9 mouse cellular contexts compared by ENCODE assay signal in the genomic region with DNA sequence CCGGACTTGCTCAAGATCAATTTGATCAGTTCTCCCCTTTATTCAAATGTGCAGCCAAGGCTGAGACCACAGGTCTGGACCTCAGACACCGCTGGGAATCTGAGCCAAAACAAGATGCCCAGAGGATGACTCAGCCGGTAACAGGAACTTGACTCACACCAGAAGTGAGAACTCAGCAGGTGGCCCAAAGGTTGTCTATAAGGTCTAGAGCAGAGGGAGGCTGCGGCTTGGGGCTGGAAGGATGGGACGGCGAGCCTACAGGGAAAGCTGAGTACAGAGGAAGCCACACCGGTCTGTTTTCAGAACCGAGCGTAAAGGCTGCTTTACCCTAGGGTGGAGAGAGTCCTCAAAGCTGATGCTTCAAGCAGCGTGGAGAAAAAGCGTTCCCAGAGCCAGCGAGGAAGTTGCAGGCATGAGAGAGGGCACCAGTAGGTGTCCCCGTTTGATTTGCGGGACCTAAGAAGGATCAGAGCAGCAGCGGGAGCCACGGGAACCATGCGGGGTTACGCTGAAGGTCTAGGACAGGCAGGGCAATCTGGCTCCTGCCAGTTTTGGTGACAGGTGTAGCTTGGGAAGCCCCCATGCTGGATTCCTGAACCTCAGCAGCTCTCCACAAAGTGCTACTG. TPM values are rescaled to one million over a fixed set of nuclear protein-coding genes. Genes with fewer than 3 reads are reported as not detected.
A peak's percentile ranks its signal among the peaks of the same experiment; 100 is the strongest.
DNase-seq lines count a peak whose midpoint lies in the region; ATAC-seq and TF ChIP-seq lines count a peak whose summit lies in the region.
"Had no signal": no experiment of that assay in that cellular context is flagged by ENCODE, and none has a peak within 500 bp of the region (broad histone marks: within the 10 kb centered on the region; RNA-seq: fewer than 3 reads in every experiment).

No protein-coding gene starts in this region.

- ATAC-seq in lung, postnatal 0 days: no peak
- ATAC-seq in heart, postnatal 0 days (ENCODE audit: insufficient read depth, low read depth): peak; percentile 53
- ATAC-seq in midbrain, embryonic 11.5 days (ENCODE audit: low FRiP score): no peak
- no peak for ATAC-seq in monocyte, adult 5-6 weeks (replicated peaks; ENCODE audit: insufficient number of reproducible peaks, low FRiP score, low TSS enrichment, poor library complexity, severe bottlenecking)
- no peak for ATAC-seq in activated CD4-positive, CD25-positive, alpha-beta regulatory T cell, adult 4 months

- H3K4me1 ChIP-seq in lung, postnatal 0 days (ENCODE audit: insufficient read depth, low read depth, low read length): 0 out of 2 replicates have a peak, but pooled peaks cover 3% of the 10 kb centered on the region
- H3K4me1 ChIP-seq in heart, postnatal 0 days (ENCODE audit: control insufficient read depth, insufficient read depth): peaks cover 15% of the 10 kb centered on the region; the same call in 1 of the 2 replicates
- peaks cover 26% of the 10 kb centered on the region for H3K4me1 ChIP-seq in midbrain, embryonic 11.5 days (ENCODE audit: control insufficient read depth, insufficient read depth, low read length)

- DNase-seq in cerebellum, adult 8-10 months: peak; percentile 7
- no peak for DNase-seq in cerebellum, adult 9-11 months
- DNase-seq in lung, postnatal 0 days (ENCODE audit: low spot score): peak; percentile 34
- DNase-seq in lung, postnatal 14 days: no peak
- peak; percentile 39 for DNase-seq in heart, postnatal 0 days (ENCODE audit: low spot score)
- DNase-seq in midbrain, embryonic 11.5 days (ENCODE audit: low spot score, missing footprints): peak; percentile 86

- WGBS in lung, postnatal 0 days: 10% methylated on average over 18 of the region's 18 CpGs
- WGBS in heart, postnatal 0 days: 11% methylated on average over 18 of the region's 18 CpGs
- WGBS in midbrain, embryonic 11.5 days: 25% methylated on average over 18 of the region's 18 CpGs

- peak overlapping the region; percentile 35; the same call in 1 of the 2 replicates for H3K4me2 ChIP-seq in lung, postnatal 0 days (replicated peaks; ENCODE audit: low read depth, low read length)
- H3K4me2 ChIP-seq in heart, postnatal 0 days (ENCODE audit: low read depth, low read length): peak overlapping the region; percentile 41
- H3K4me2 ChIP-seq in midbrain, embryonic 11.5 days: no peak overlapping the region

- H3K36me3 ChIP-seq in lung, postnatal 0 days (ENCODE audit: insufficient read depth, low read length): no peaks in the 10 kb centered on the region
- H3K36me3 ChIP-seq in heart, postnatal 0 days (replicated peaks; ENCODE audit: control insufficient read depth, insufficient read depth, low read length): no peaks in the 10 kb centered on the region
- H3K36me3 ChIP-seq in midbrain, embryonic 11.5 days (ENCODE audit: control insufficient read depth, insufficient read depth, low read length): no peaks in the 10 kb centered on the region
- H3K36me3 ChIP-seq: G1E had no signal

- H3K27ac ChIP-seq in lung, postnatal 0 days (ENCODE audit: low read length): no peak overlapping the region
- peak overlapping the region; percentile 9; the same call in 1 of the 2 replicates for H3K27ac ChIP-seq in heart, postnatal 0 days (ENCODE audit: low read depth)
- no peak overlapping the region for H3K27ac ChIP-seq in midbrain, embryonic 11.5 days (ENCODE audit: low read depth, low read length)

- H3K4me3 ChIP-seq in lung, postnatal 0 days (ENCODE audit: low read depth, low read length): no peak overlapping the region
- peak overlapping the region; percentile 3; the same call in 1 of the 2 replicates for H3K4me3 ChIP-seq in heart, postnatal 0 days (ENCODE audit: low read depth, low read length)
- no peak overlapping the region for H3K4me3 ChIP-seq in midbrain, embryonic 11.5 days (ENCODE audit: low read depth, low read length)

- no peak overlapping the region for H3K9ac ChIP-seq in lung, postnatal 0 days (replicated peaks; ENCODE audit: low read depth)
- no peak overlapping the region for H3K9ac ChIP-seq in heart, postnatal 0 days (replicated peaks; ENCODE audit: low read depth, low read length)
- H3K9ac ChIP-seq in midbrain, embryonic 11.5 days (ENCODE audit: low read length): no peak overlapping the region

- TF ChIP-seq EP300 in lung, postnatal 0 days (IDR thresholded peaks at IDR 0.05): no peak
- no peak for TF ChIP-seq EP300 in heart, postnatal 0 days (IDR thresholded peaks at IDR 0.05; ENCODE audit: low read depth)

- TF ChIP-seq CTCF in lung, postnatal 0 days (IDR thresholded peaks at IDR 0.05): peak; percentile 49
- TF ChIP-seq CTCF in heart, postnatal 0 days (IDR thresholded peaks at IDR 0.05; ENCODE audit: low read depth): peak; percentile 32; the same call in 1 of the 2 replicates

- H3K9me3 ChIP-seq in lung, postnatal 0 days (ENCODE audit: low read length): no peaks in the 10 kb centered on the region
- no peaks in the 10 kb centered on the region; the same call in 1 of the 2 replicates for H3K9me3 ChIP-seq in heart, postnatal 0 days (replicated peaks; ENCODE audit: control insufficient read depth, low read length)
- no peaks in the 10 kb centered on the region for H3K9me3 ChIP-seq in midbrain, embryonic 11.5 days (ENCODE audit: control insufficient read depth, low read length)

- H3K27me3 ChIP-seq in lung, postnatal 0 days (replicated peaks; ENCODE audit: insufficient read depth, low read length): no peaks in the 10 kb centered on the region
- no peaks in the 10 kb centered on the region for H3K27me3 ChIP-seq in heart, postnatal 0 days (ENCODE audit: control insufficient read depth, insufficient read depth, low read length)
- H3K27me3 ChIP-seq in midbrain, embryonic 11.5 days (ENCODE audit: control insufficient read depth, insufficient read depth, low read length): no peaks in the 10 kb centered on the region

RNA-seq across cellular contexts. Expression of gene Zfp366, which starts 32.2 kb away (rescaled TPM):
- 1.6 and 2.0 TPM in 2 replicates for polyA plus RNA-seq in lung, postnatal 0 days (2015; fragmentation: Nextera tagmentation; extraction: Ambion mirVana)
- total RNA-seq in heart, postnatal 0 days (2014; rRNA removed; ENCODE audit: low replicate concordance): 4.5 and 5.6 TPM in 2 replicates
- 0.82 TPM in 2 replicates for polyA plus RNA-seq in heart, postnatal 0 days (2015; fragmentation: Nextera tagmentation; extraction: Ambion mirVana)
- polyA plus RNA-seq in midbrain, embryonic 11.5 days (2014; fragmentation: Nextera tagmentation; extraction: Ambion mirVana): 0.75 and 0.87 TPM in 2 replicates
- under 0.01 to 0.10 TPM in 2 of 3 replicates, not detected in the other for total RNA-seq in monocyte, adult 5-6 weeks (2017)
- not detected for polyA plus RNA-seq in activated CD4-positive, CD25-positive, alpha-beta regulatory T cell, adult 4 months (2017; shearing (Covaris generic))
- polyA plus RNA-seq: G1E had no signal

Comparison
In these comparisons a context has a peak if more than half of its experiments do, and no peak if none do; other contexts are left out.
1. DNase-seq: peak in cerebellum, adult 8-10 months (single experiment), lung, postnatal 0 days (single experiment), heart, postnatal 0 days (single experiment) and midbrain, embryonic 11.5 days (single experiment); none in cerebellum, adult 9-11 months (single experiment) and lung, postnatal 14 days (single experiment).